Mouse (Mus musculus) frontal cortex, postnatal 25 days (tissue): ENCODE results near the gene Sbf2.
"Not testable (repeated sequence)": the region's sequence is repeated elsewhere in the genome, so short reads cannot be mapped to it uniquely, and the experiment has no call there.

Source experiments
- DNase-seq, 2 experiments: peaks; one replicate each; pipeline ENCODE4 v3.0.0; 2022; ENCODE audit warnings: low spot score in 2 of 2

The Sbf2 gene

GRCm38 (mm10) chr7:110583705-110584104 lies 31.0 kb downstream of the Sbf2 start:
- no peak for DNase-seq

GRCm38 (mm10) chr7:110565815-110566549 lies 48.7 kb downstream of the Sbf2 start:
- DNase-seq, result no peak

GRCm38 (mm10) chr7:110561647-110562046 lies 53.1 kb downstream of the Sbf2 start:
- DNase-seq, result no peak

GRCm38 (mm10) chr7:110557001-110557400 lies 57.7 kb downstream of the Sbf2 start:
- no peak for DNase-seq

- DNase-seq, result no peak
Observed at GRCm38 (mm10) chr7:110556221-110556620, 58.5 kb downstream of the Sbf2 start.

- no peak for DNase-seq
Observed at GRCm38 (mm10) chr7:110555260-110555659, 59.5 kb downstream of the Sbf2 start.

GRCm38 (mm10) chr7:110548268-110548667 lies 66.5 kb downstream of the Sbf2 start:
- DNase-seq, result no peak

GRCm38 (mm10) chr7:110543341-110543740 lies 71.4 kb downstream of the Sbf2 start:
- DNase-seq, result no peak

- DNase-seq, result no peak
Observed at GRCm38 (mm10) chr7:110539266-110539665, 75.5 kb downstream of the Sbf2 start.

GRCm38 (mm10) chr7:110530295-110530694 lies 84.4 kb downstream of the Sbf2 start:
- not testable (repeated sequence) for DNase-seq

GRCm38 (mm10) chr7:110525090-110525775 lies 89.5 kb downstream of the Sbf2 start:
- DNase-seq, result no peak

- no peak for DNase-seq
Observed at GRCm38 (mm10) chr7:110516241-110517220, 98.2 kb downstream of the Sbf2 start.

- no peak for DNase-seq
Observed at GRCm38 (mm10) chr7:110514131-110514530, 100.6 kb downstream of the Sbf2 start.

GRCm38 (mm10) chr7:110498653-110499052 lies 116.1 kb downstream of the Sbf2 start:
- DNase-seq, result no peak

- no peak for DNase-seq
Observed at GRCm38 (mm10) chr7:110491038-110491437, 123.7 kb downstream of the Sbf2 start.

- DNase-seq, result no peak
Observed at GRCm38 (mm10) chr7:110485051-110485450, 129.7 kb downstream of the Sbf2 start.

- no peak for DNase-seq
Observed at GRCm38 (mm10) chr7:110470987-110471386, 143.7 kb downstream of the Sbf2 start.

- DNase-seq, result no peak
Observed at GRCm38 (mm10) chr7:110463471-110463870, 151.3 kb downstream of the Sbf2 start.

- peak; percentile 14 to 46 for DNase-seq
Observed at GRCm38 (mm10) chr7:110432301-110432700, 182.4 kb downstream of the Sbf2 start.

- no peak for DNase-seq
Observed at GRCm38 (mm10) chr7:110416318-110416717, 198.4 kb downstream of the Sbf2 start.

- DNase-seq, result no peak
Observed at GRCm38 (mm10) chr7:110414276-110414675, 200.4 kb downstream of the Sbf2 start.

GRCm38 (mm10) chr7:110402092-110402491 lies 212.6 kb downstream of the Sbf2 start:
- no peak for DNase-seq
